In genomic region chr11:40695103-40695502, GRCm38 (mm10) we compare ENCODE assay signal across 8 mouse cellular contexts. TPM values are rescaled to one million over a fixed set of nuclear protein-coding genes. Genes with fewer than 3 reads are reported as not detected.
DNase-seq lines count a peak whose midpoint lies in the region; ATAC-seq and TF ChIP-seq lines count a peak whose summit lies in the region.

TSS of gene Mat2b (minus strand) at chr11:40695203.

- no peak for DNase-seq in heart, adult 2 months
- DNase-seq in heart, adult 11 months: no peak
- no peak for DNase-seq in adrenal gland, postnatal 10 days
- no peak for DNase-seq in gastrocnemius, adult 2 months
- no peak for DNase-seq in hindbrain, postnatal 0 days (ENCODE audit: low spot score)
- DNase-seq in ovary, postnatal 14 days (ENCODE audit: low spot score): no peak
- no peak for DNase-seq in embryo, embryonic 11 days

- peak within 1 kb of the TSS; percentile 96 for H3K27ac ChIP-seq in heart, adult 2 months
- peak within 1 kb of the TSS; percentile 98 for H3K27ac ChIP-seq in gastrocnemius, adult 2 months
- peak within 1 kb of the TSS; percentile 93 for H3K27ac ChIP-seq in hindbrain, postnatal 0 days

- WGBS in heart, adult 2 months: 74% methylated on average over 9 of the region's 9 CpGs
- WGBS in hindbrain, postnatal 0 days: 81% methylated on average over 9 of the region's 9 CpGs

- peak within 1 kb of the TSS; percentile 71 for H3K9ac ChIP-seq in heart, adult 2 months (ENCODE audit: low read depth, low read length)
- H3K9ac ChIP-seq in hindbrain, postnatal 0 days (replicated peaks; ENCODE audit: low read length): peak within 1 kb of the TSS; percentile 77

- no peaks in the 10 kb centered on the region for H3K27me3 ChIP-seq in heart, adult 2 months (ENCODE audit: control insufficient read depth, insufficient read depth, low read length)
- no peaks in the 10 kb centered on the region for H3K27me3 ChIP-seq in hindbrain, postnatal 0 days (ENCODE audit: insufficient read depth, low read length)

- H3K4me2 ChIP-seq in hindbrain, postnatal 0 days (ENCODE audit: low read depth, low read length): peak within 1 kb of the TSS; percentile 80

- intact Hi-C loops in heart, adult 2 months (cut with DNase I): no loop called here
- intact Hi-C loops in gastrocnemius, adult 2 months (cut with DNase I): no loop called here

- H3K36me3 ChIP-seq in heart, adult 2 months (ENCODE audit: control insufficient read depth, insufficient read depth, low read length): peaks cover 12% of the 10 kb centered on the region
- no peaks in the 10 kb centered on the region for H3K36me3 ChIP-seq in hindbrain, postnatal 0 days (ENCODE audit: insufficient read depth, low read length)

- H3K9me3 ChIP-seq in hindbrain, postnatal 0 days (ENCODE audit: low read length): no peaks in the 10 kb centered on the region

- TF ChIP-seq CTCF in heart, adult 2 months (IDR thresholded peaks at IDR 0.05): no peak
- no peak for TF ChIP-seq CTCF in gastrocnemius, adult 2 months (IDR thresholded peaks at IDR 0.05)
- TF ChIP-seq CTCF in hindbrain, postnatal 0 days (IDR thresholded peaks at IDR 0.05; ENCODE audit: low read depth): no peak

- ATAC-seq in hindbrain, postnatal 0 days: no peak
- peak; percentile 1; the same call in 1 of the 2 replicates for ATAC-seq in megakaryocyte, adult 5-6 weeks (ENCODE audit: poor library complexity, severe bottlenecking)

- no peak for TF ChIP-seq EP300 in heart, adult 2 months (IDR thresholded peaks at IDR 0.05; ENCODE audit: insufficient read depth, low read depth, low read length)

- TF ChIP-seq POLR2A in heart, adult 2 months (IDR thresholded peaks at IDR 0.05; ENCODE audit: insufficient read depth, low read depth, low read length): no peak

- peak within 1 kb of the TSS; percentile 75 for H3K4me3 ChIP-seq in heart, adult 2 months
- peak within 1 kb of the TSS; percentile 89 for H3K4me3 ChIP-seq in gastrocnemius, adult 2 months
- H3K4me3 ChIP-seq in hindbrain, postnatal 0 days (ENCODE audit: low read length): peak within 1 kb of the TSS; percentile 99

- peaks cover 8% of the 10 kb centered on the region for H3K4me1 ChIP-seq in heart, adult 2 months (ENCODE audit: control insufficient read depth, insufficient read depth, low read length)
- peaks cover 16% of the 10 kb centered on the region for H3K4me1 ChIP-seq in hindbrain, postnatal 0 days (ENCODE audit: insufficient read depth, low read length)

- peaks cover 4% of the 10 kb centered on the region; the same call in 1 of the 2 replicates for H3K79me2 ChIP-seq in heart, adult 2 months (replicated peaks; ENCODE audit: control insufficient read depth, insufficient read depth, low read length)

RNA-seq across cellular contexts. Expression of gene Mat2b, which starts in this region (rescaled TPM):
- total RNA-seq in heart, adult 2 months (2021): 100 to 1,000 TPM in 1 of 2 experiments, 10 to 100 TPM in 1; 84.7 to 102 TPM
- 52.1 and 76.6 TPM in 2 replicates for polyA plus RNA-seq in heart, adult 2 months (2012; rRNA removed)
- 100 to 1,000 TPM in 1 of 2 experiments, 10 to 100 TPM in 1; 88.9 to 116 TPM for total RNA-seq in adrenal gland, postnatal 10 days (2021)
- total RNA-seq in gastrocnemius, adult 2 months (2021): 10 to 100 TPM; 57.9 to 61.8 TPM
- 27.4 and 34.9 TPM in 2 replicates for total RNA-seq in hindbrain, postnatal 0 days (2014; rRNA removed)
- 49.5 and 52.4 TPM in 2 replicates for polyA plus RNA-seq in hindbrain, postnatal 0 days (2015; fragmentation: Nextera tagmentation; extraction: Ambion mirVana)
- 71.1 and 73.9 TPM in 2 replicates for total RNA-seq in megakaryocyte, adult 5-6 weeks (2015)
- total RNA-seq in megakaryocyte, adult 5-6 weeks (2017): 68.5 and 81.1 TPM in 2 replicates
